Mouse (Mus musculus) heart, adult 2 months (tissue): ENCODE data around the gene Lcn2.

ENCODE experiments used
- CTCF ChIP-seq: fragments of 200-600 bp; IDR thresholded peaks from 2 replicates; pipeline ENCODE4 v1.8.1; 2022; ENCODE audit warnings: antibody characterized with exemption, mild to moderate bottlenecking, moderate library complexity
- EP300 ChIP-seq: fragments of 200-500 bp; IDR thresholded peaks from 2 replicates; pipeline ENCODE4 v1.6.1; 2011; ENCODE audit warnings: low read depth, low read length, control low read depth; ENCODE audit not compliant: insufficient read depth
- POLR2A ChIP-seq: fragments of 200-500 bp; IDR thresholded peaks from 2 replicates; pipeline ENCODE4 v1.6.1; 2011; ENCODE audit warnings: mild to moderate bottlenecking, low read depth, low read length, control low read depth; ENCODE audit not compliant: insufficient read depth

DNA sequence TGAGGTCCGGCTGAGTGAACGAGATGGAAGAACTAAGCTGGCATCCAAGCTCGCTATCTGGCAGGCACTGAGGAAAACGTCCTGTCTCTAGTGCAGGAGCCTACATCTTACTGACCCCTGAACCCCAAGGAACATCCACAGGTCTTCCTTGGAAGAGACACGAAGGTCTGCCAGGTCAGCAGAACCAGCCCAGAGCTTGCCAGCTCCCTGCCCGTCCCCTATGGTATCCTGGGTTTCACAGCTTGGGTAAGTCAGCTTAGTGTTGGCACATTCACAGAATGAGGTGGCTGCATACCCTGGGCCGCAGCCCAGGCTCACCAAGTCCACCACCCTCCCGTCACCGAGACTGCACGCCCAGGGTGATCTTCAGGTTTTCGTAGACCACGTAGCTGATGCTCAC is 27.7 kb upstream of the Lcn2 start:
- TF ChIP-seq CTCF (no peak), POLR2A (no peak), EP300 (no peak)
